Mouse (Mus musculus) lung, embryonic 14.5 days (tissue): ENCODE results near the gene Fbxl14. TPM values are rescaled to one million over a fixed set of nuclear protein-coding genes. Genes with fewer than 3 reads are reported as not detected.
A peak's percentile ranks its signal among the peaks of the same experiment; 100 is the strongest.

Experiments
- ATAC-seq: fragments of 200-750 bp; cut with Nextera tagmentation; 2 replicates; pipeline ENCODE4 v1.8.0; 2017; ENCODE audit warnings: mild to moderate bottlenecking, moderate TSS enrichment, moderate library complexity; ENCODE audit not compliant: insufficient read depth
- DNase-seq: peaks from one replicate; pipeline ENCODE4 v3.0.0-alpha.2; 2015
- H3K27ac ChIP-seq: fragments of 300-500 bp; sonication (generic); 2 replicates; pipeline ENCODE4 v1.5.1; 2014; ENCODE audit warnings: low read depth, mild to moderate bottlenecking, moderate library complexity
- H3K27me3 ChIP-seq: fragments of 300-500 bp; sonication (generic); 2 replicates; pipeline ENCODE4 v1.6.1; 2014; ENCODE audit warnings: low read length, control low read depth; ENCODE audit not compliant: insufficient read depth
- H3K36me3 ChIP-seq: fragments of 300-500 bp; sonication (generic); 2 replicates; pipeline ENCODE4 v1.6.1; 2014; ENCODE audit warnings: control low read depth; ENCODE audit not compliant: insufficient read depth
- H3K4me1 ChIP-seq: fragments of 300-500 bp; sonication (generic); 2 replicates; pipeline ENCODE4 v1.6.1; 2014; ENCODE audit warnings: antibody characterized with exemption, control low read depth; ENCODE audit not compliant: insufficient read depth
- H3K4me2 ChIP-seq: fragments of 300-500 bp; sonication (generic); 2 replicates; pipeline ENCODE4 v1.6.1; 2014; ENCODE audit warnings: mild to moderate bottlenecking
- H3K4me3 ChIP-seq: fragments of 300-500 bp; sonication (generic); 2 replicates; pipeline ENCODE4 v1.5.1; 2014; ENCODE audit warnings: low read depth, low read length
- H3K9ac ChIP-seq: fragments of 300-500 bp; sonication (generic); 2 replicates; pipeline ENCODE4 v1.6.1; 2014
- H3K9me3 ChIP-seq: fragments of 300-500 bp; sonication (generic); 2 replicates; pipeline ENCODE4 v1.6.1; 2016; ENCODE audit warnings: low read depth, low read length, control low read depth
- CTCF ChIP-seq: IDR thresholded peaks from 2 replicates; pipeline ENCODE4 v1.5.1; 2016; ENCODE audit warnings: antibody characterized with exemption, low read depth
- WGBS: fragments of 180-500 bp; shearing (Covaris S2); extraction: QIAGEN DNeasy Blood & Tissue Kit; methylation state at CpG from one replicate; pipeline ENCODE4 v1.1.7; 2014; 5-methylcytosine and 5-hydroxymethylcytosine counted together
- polyA plus RNA-seq: library from polyadenylated mRNA; unstranded; fragments of >200 nt; fragmentation: Nextera tagmentation; extraction: Ambion mirVana; gene quantifications from 2 replicates; pipeline ENCODE4 v1.2.1, GENCODE M21; 2014

Fbxl14 gene
- polyA plus RNA-seq, 1 experiment from 2014 or later = 6.2 TPM

- no peak for TF ChIP-seq CTCF
- Histone ChIP-seq H3K36me3 (no peaks in the 10 kb centered on the region), H3K4me3 (peak overlapping the region; percentile 22), H3K4me2 (peak overlapping the region; percentile 57), H3K4me1 (peaks cover 20% of the 10 kb centered on the region), H3K27ac (peak overlapping the region; percentile 39; the same call in 1 of the 2 replicates), H3K9ac (peak overlapping the region; percentile 4), H3K27me3 (0 out of 2 replicates have a peak, but pooled peaks cover 5% of the 10 kb centered on the region), H3K9me3 (no peaks in the 10 kb centered on the region)
- under 1% methylated on average over 15 of the region's 15 CpGs for WGBS
- peak; percentile 79 for DNase-seq
- peak; percentile 59 for ATAC-seq
Observed at GRCm38 (mm10) chr6:119451981-119452499, 27.4 kb upstream of the Fbxl14 start.

GRCm38 (mm10) chr6:119458166-119458565 lies 21.3 kb upstream of the Fbxl14 start:
- no peak overlapping the region for H3K9ac ChIP-seq
- H3K4me2 ChIP-seq = no peak overlapping the region
- H3K36me3 ChIP-seq = no peaks in the 10 kb centered on the region
- no peaks in the 10 kb centered on the region for H3K27me3 ChIP-seq
- no peak for TF ChIP-seq CTCF
- no peak overlapping the region for H3K4me3 ChIP-seq
- WGBS = 50% methylated on average over 8 of the region's 8 CpGs
- ATAC-seq (no peak), DNase-seq (no peak)
- H3K4me1 ChIP-seq = no peaks in the 10 kb centered on the region
- no peaks in the 10 kb centered on the region for H3K9me3 ChIP-seq
- no peak overlapping the region for H3K27ac ChIP-seq

GRCm38 (mm10) chr6:119459041-119459440 lies 20.4 kb upstream of the Fbxl14 start:
- WGBS = 51% methylated on average over 4 of the region's 4 CpGs
- Histone ChIP-seq H3K9ac (no peak overlapping the region), H3K9me3 (no peaks in the 10 kb centered on the region), H3K4me3 (no peak overlapping the region), H3K27me3 (no peaks in the 10 kb centered on the region), H3K27ac (no peak overlapping the region), H3K36me3 (no peaks in the 10 kb centered on the region), H3K4me2 (no peak overlapping the region), H3K4me1 (no peaks in the 10 kb centered on the region)
- TF ChIP-seq CTCF = no peak
- ATAC-seq (no peak), DNase-seq (no peak)

- Histone ChIP-seq H3K36me3 (no peaks in the 10 kb centered on the region), H3K4me3 (no peak overlapping the region), H3K4me2 (no peak overlapping the region), H3K27me3 (no peaks in the 10 kb centered on the region), H3K9me3 (no peaks in the 10 kb centered on the region), H3K27ac (no peak overlapping the region), H3K9ac (no peak overlapping the region), H3K4me1 (no peaks in the 10 kb centered on the region)
- 82% methylated on average over 5 of the region's 5 CpGs for WGBS
- ATAC-seq (no peak), DNase-seq (no peak)
- no peak for TF ChIP-seq CTCF
Observed at GRCm38 (mm10) chr6:119460391-119460790, 19.1 kb upstream of the Fbxl14 start.

- no peaks in the 10 kb centered on the region for H3K9me3 ChIP-seq
- TF ChIP-seq CTCF = no peak
- H3K27ac ChIP-seq = no peak overlapping the region
- H3K9ac ChIP-seq = no peak overlapping the region
- no peaks in the 10 kb centered on the region for H3K36me3 ChIP-seq
- H3K4me3 ChIP-seq = no peak overlapping the region
- no peaks in the 10 kb centered on the region for H3K27me3 ChIP-seq
- no peak overlapping the region for H3K4me2 ChIP-seq
- no peak for DNase-seq
- 82% methylated on average over 1 of the region's 1 CpGs for WGBS
- no peaks in the 10 kb centered on the region for H3K4me1 ChIP-seq
- ATAC-seq = no peak
Observed at GRCm38 (mm10) chr6:119466161-119466560, 13.3 kb upstream of the Fbxl14 start.

- no peak for DNase-seq
- Histone ChIP-seq H3K9me3 (no peaks in the 10 kb centered on the region), H3K4me1 (no peaks in the 10 kb centered on the region), H3K27me3 (no peaks in the 10 kb centered on the region), H3K36me3 (no peaks in the 10 kb centered on the region), H3K4me3 (no peak overlapping the region), H3K9ac (no peak overlapping the region), H3K27ac (no peak overlapping the region), H3K4me2 (no peak overlapping the region)
- no peak; the same call in 1 of the 2 replicates for ATAC-seq
- 49% methylated on average over 10 of the region's 10 CpGs for WGBS
- TF ChIP-seq CTCF = no peak
Observed at GRCm38 (mm10) chr6:119466921-119467784, 12.3 kb upstream of the Fbxl14 start.

- Histone ChIP-seq H3K9me3 (no peaks in the 10 kb centered on the region), H3K27ac (no peak overlapping the region), H3K36me3 (no peaks in the 10 kb centered on the region), H3K4me3 (no peak overlapping the region), H3K4me1 (no peaks in the 10 kb centered on the region), H3K9ac (no peak overlapping the region), H3K4me2 (no peak overlapping the region), H3K27me3 (no peaks in the 10 kb centered on the region)
- WGBS = 81% methylated on average over 2 of the region's 2 CpGs
- DNase-seq (no peak), ATAC-seq (no peak)
- peak; percentile 45 for TF ChIP-seq CTCF
Observed at GRCm38 (mm10) chr6:119467785-119468059, 11.7 kb upstream of the Fbxl14 start.
